Mouse (Mus musculus) spleen, postnatal 14 days (tissue): ENCODE results near the gene Eftud2.

Source experiments
- DNase-seq, 2 experiments: peaks; one replicate each; pipeline ENCODE4 v3.0.0; 2021 to 2022; ENCODE audit warnings: low spot score in 2 of 2

Eftud2 gene

GRCm38 (mm10) chr11:102819021-102819782 is 61.6 kb downstream of the Eftud2 start, which contains the start of gene Gjc1:
Gene Gjc1 (minus strand): TSS chr11:102819700.
- no peak for DNase-seq

- DNase-seq, result no peak
Measured at GRCm38 (mm10) chr11:102818121-102819020, 62.4 kb downstream of the Eftud2 start.

- no peak for DNase-seq
Measured at GRCm38 (mm10) chr11:102814881-102815280, 65.9 kb downstream of the Eftud2 start.

- no peak for DNase-seq
Measured at GRCm38 (mm10) chr11:102810721-102811485, 69.9 kb downstream of the Eftud2 start.

DNA sequence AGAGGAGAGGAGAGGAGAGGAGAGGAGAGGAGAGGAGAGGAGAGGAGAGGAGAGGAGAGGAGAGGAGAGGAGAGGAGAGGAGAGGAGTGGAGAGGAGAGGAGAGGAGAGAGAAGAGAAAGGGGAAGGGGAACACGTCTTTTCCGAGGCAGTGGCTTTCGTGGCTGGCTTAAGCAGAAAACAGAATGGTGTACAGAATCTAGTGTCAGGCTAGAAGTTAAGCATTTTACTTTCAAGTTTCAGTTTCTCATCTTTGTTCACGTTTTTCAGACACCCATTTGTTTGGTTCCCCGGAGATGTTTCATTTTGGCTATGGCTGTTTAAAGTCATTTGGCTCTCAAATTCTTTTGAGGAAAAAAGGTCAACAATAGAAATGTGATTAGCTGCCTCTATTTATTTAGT is 72.5 kb downstream of the Eftud2 start:
- DNase-seq, result no peak

- DNase-seq, result no peak
Measured at GRCm38 (mm10) chr11:102803453-102803852, 77.3 kb downstream of the Eftud2 start.

- DNase-seq, result no peak
Measured at GRCm38 (mm10) chr11:102794157-102794556, 86.6 kb downstream of the Eftud2 start.

GRCm38 (mm10) chr11:102791682-102792445 is 88.9 kb downstream of the Eftud2 start:
- no peak for DNase-seq
